Mouse (Mus musculus): ENCODE data around the gene Snupn. TPM values are rescaled to one million over a fixed set of nuclear protein-coding genes. Genes with fewer than 3 reads are reported as not detected.

The Snupn gene
- polyA plus RNA-seq, 1 experiment from 2014 or later: 29.4 TPM

DNA sequence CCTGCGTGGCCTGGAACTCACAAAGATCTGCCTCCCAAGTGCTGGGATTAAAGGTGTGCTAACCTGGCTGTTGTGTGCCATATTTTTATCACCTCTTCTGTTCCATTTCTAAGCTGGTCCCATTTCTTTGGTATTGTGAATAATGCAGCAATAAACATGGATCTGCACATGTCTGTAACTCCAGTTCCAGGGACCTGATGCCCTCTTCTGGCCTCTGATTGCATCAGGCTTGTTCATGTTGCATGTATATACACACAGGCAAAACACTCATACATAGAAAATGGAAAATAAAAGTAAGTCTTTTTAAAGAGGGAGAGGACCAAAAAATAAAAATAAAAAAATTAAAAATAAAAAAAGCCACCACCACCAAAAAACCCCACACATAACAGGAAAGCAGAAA, 2.9 kb downstream of the Snupn start:
- ATAC-seq (ENCODE audit: low FRiP score, low TSS enrichment): no peak
- no peaks in the 10 kb centered on the region for H3K27me3 ChIP-seq (ENCODE audit: insufficient read depth, low read length)
- 95% methylated on average over 1 of the region's 1 CpGs for WGBS
- no peaks in the 10 kb centered on the region for H3K9me3 ChIP-seq (ENCODE audit: low read length)
- H3K4me1 ChIP-seq (ENCODE audit: insufficient read depth, low read length): peaks cover 12% of the 10 kb centered on the region
- H3K9ac ChIP-seq (replicated peaks; ENCODE audit: low read length): no peak overlapping the region
- H3K36me3 ChIP-seq (ENCODE audit: insufficient read depth, low read length): peaks cover 4% of the 10 kb centered on the region; the same call in 1 of the 2 replicates
- no peak overlapping the region for H3K27ac ChIP-seq (ENCODE audit: low read length)
- no peak overlapping the region for H3K4me2 ChIP-seq (replicated peaks; ENCODE audit: low read depth, low read length)
- H3K4me3 ChIP-seq (ENCODE audit: low read length): no peak overlapping the region

- Histone ChIP-seq H3K9ac (replicated peaks; ENCODE audit: low read length) (no peak overlapping the region), H3K9me3 (ENCODE audit: low read length) (no peaks in the 10 kb centered on the region), H3K4me1 (ENCODE audit: insufficient read depth, low read length) (0 out of 2 replicates have a peak, but pooled peaks cover 4% of the 10 kb centered on the region), H3K27ac (ENCODE audit: low read length) (no peak overlapping the region; the same call in 1 of the 2 replicates), H3K4me3 (ENCODE audit: low read length) (no peak overlapping the region), H3K27me3 (ENCODE audit: insufficient read depth, low read length) (no peaks in the 10 kb centered on the region), H3K36me3 (ENCODE audit: insufficient read depth, low read length) (peaks cover 10% of the 10 kb centered on the region), H3K4me2 (replicated peaks; ENCODE audit: low read depth, low read length) (no peak overlapping the region)
- ATAC-seq (ENCODE audit: low FRiP score, low TSS enrichment): no peak
- 49% methylated on average over 7 of the region's 7 CpGs for WGBS
Observed at GRCm38 (mm10) chr9:56956966-56957675, 6.4 kb downstream of the Snupn start.

DNA sequence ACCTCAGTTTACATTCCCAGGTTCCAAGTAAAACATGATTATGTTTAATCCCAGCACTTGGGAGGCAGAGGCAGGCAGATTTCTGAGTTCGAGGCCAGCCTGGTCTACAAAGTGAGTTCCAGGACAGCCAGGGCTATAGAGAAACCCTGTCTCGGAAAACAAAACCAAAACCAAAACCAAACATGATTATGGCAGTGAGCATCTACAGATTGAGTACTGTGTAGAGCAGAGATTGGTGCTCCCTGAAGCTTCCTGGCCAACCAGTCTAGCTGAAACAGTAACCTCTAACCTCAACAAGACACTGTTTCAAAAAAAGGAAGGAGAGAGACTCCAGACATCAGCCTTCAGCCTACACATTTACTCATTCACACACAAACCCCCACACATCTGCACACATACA, 8.0 kb downstream of the Snupn start:
- no peak for ATAC-seq (ENCODE audit: low FRiP score, low TSS enrichment)
- peaks cover 22% of the 10 kb centered on the region for H3K36me3 ChIP-seq (ENCODE audit: insufficient read depth, low read length)

GRCm38 (mm10) chr9:56961591-56961990, 10.9 kb downstream of the Snupn start:
- no peak overlapping the region for H3K27ac ChIP-seq (ENCODE audit: low read length)
- 0 out of 2 replicates have a peak, but pooled peaks cover 4% of the 10 kb centered on the region for H3K4me1 ChIP-seq (ENCODE audit: insufficient read depth, low read length)
- WGBS: 94% methylated on average over 3 of the region's 3 CpGs
- no peak for ATAC-seq (ENCODE audit: low FRiP score, low TSS enrichment)
- H3K27me3 ChIP-seq (ENCODE audit: insufficient read depth, low read length): no peaks in the 10 kb centered on the region
- H3K9me3 ChIP-seq (ENCODE audit: low read length): no peaks in the 10 kb centered on the region
- H3K36me3 ChIP-seq (ENCODE audit: insufficient read depth, low read length): peaks cover 28% of the 10 kb centered on the region
- H3K9ac ChIP-seq (replicated peaks; ENCODE audit: low read length): no peak overlapping the region
- no peak overlapping the region for H3K4me3 ChIP-seq (ENCODE audit: low read length)
- no peak overlapping the region for H3K4me2 ChIP-seq (replicated peaks; ENCODE audit: low read depth, low read length)

More for the DNA sequence above, 8.0 kb downstream of the Snupn start:
- 0 out of 2 replicates have a peak, but pooled peaks cover 4% of the 10 kb centered on the region for H3K4me1 ChIP-seq (ENCODE audit: insufficient read depth, low read length)
- no peaks in the 10 kb centered on the region for H3K27me3 ChIP-seq (ENCODE audit: insufficient read depth, low read length)
- no peaks in the 10 kb centered on the region for H3K9me3 ChIP-seq (ENCODE audit: low read length)
- no peak overlapping the region for H3K27ac ChIP-seq (ENCODE audit: low read length)
- H3K9ac ChIP-seq (replicated peaks; ENCODE audit: low read length): no peak overlapping the region
- H3K4me2 ChIP-seq (replicated peaks; ENCODE audit: low read depth, low read length): no peak overlapping the region
- WGBS: 96% methylated on average over 2 of the region's 2 CpGs
- no peak overlapping the region for H3K4me3 ChIP-seq (ENCODE audit: low read length)

DNA sequence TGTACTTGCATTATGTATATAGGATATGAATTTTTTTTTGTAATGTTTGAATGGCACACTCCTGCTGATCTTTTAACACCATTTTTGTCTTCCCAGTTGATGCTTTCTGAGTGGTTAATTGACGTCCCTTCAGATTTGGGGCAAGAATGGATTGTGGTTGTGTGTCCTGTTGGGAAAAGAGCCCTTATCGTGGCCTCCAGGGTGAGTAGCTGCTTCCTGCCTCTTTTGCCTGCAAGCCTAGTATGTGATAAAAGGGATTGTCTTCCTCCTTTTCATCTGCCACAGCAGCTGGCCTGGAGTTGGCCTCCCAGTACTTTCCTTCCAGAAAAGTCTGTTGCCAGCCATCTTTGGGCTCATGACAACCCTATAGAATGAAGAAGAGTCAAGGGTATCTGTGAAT, 19.5 kb downstream of the Snupn start:
- H3K27ac ChIP-seq (ENCODE audit: low read length): no peak overlapping the region
- H3K9ac ChIP-seq (replicated peaks; ENCODE audit: low read length): no peak overlapping the region
- H3K4me1 ChIP-seq (ENCODE audit: insufficient read depth, low read length): no peaks in the 10 kb centered on the region
- peaks cover 17% of the 10 kb centered on the region for H3K36me3 ChIP-seq (ENCODE audit: insufficient read depth, low read length)
- H3K27me3 ChIP-seq (ENCODE audit: insufficient read depth, low read length): no peaks in the 10 kb centered on the region
- no peak overlapping the region for H3K4me2 ChIP-seq (replicated peaks; ENCODE audit: low read depth, low read length)
- no peak for ATAC-seq (ENCODE audit: low FRiP score, low TSS enrichment)
- WGBS: 89% methylated on average over 2 of the region's 2 CpGs
- H3K4me3 ChIP-seq (ENCODE audit: low read length): no peak overlapping the region
- H3K9me3 ChIP-seq (ENCODE audit: low read length): no peaks in the 10 kb centered on the region

- H3K9me3 ChIP-seq (ENCODE audit: low read length): no peaks in the 10 kb centered on the region
- peaks cover 9% of the 10 kb centered on the region for H3K36me3 ChIP-seq (ENCODE audit: insufficient read depth, low read length)
- H3K4me3 ChIP-seq (ENCODE audit: low read length): no peak overlapping the region
- WGBS: 93% methylated on average over 7 of the region's 8 CpGs
- H3K27me3 ChIP-seq (ENCODE audit: insufficient read depth, low read length): no peaks in the 10 kb centered on the region
- no peaks in the 10 kb centered on the region for H3K4me1 ChIP-seq (ENCODE audit: insufficient read depth, low read length)
- H3K4me2 ChIP-seq (replicated peaks; ENCODE audit: low read depth, low read length): no peak overlapping the region
- no peak overlapping the region for H3K27ac ChIP-seq (ENCODE audit: low read length)
- no peak overlapping the region for H3K9ac ChIP-seq (replicated peaks; ENCODE audit: low read length)
- no peak for ATAC-seq (ENCODE audit: low FRiP score, low TSS enrichment)
Observed at GRCm38 (mm10) chr9:56973960-56974524, 23.4 kb downstream of the Snupn start.

GRCm38 (mm10) chr9:56975199-56975598, 24.5 kb downstream of the Snupn start:
- peaks cover 14% of the 10 kb centered on the region for H3K36me3 ChIP-seq (ENCODE audit: insufficient read depth, low read length)
- no peak overlapping the region for H3K27ac ChIP-seq (ENCODE audit: low read length)
- no peak overlapping the region for H3K4me2 ChIP-seq (replicated peaks; ENCODE audit: low read depth, low read length)
- H3K4me3 ChIP-seq (ENCODE audit: low read length): no peak overlapping the region
- no peaks in the 10 kb centered on the region for H3K9me3 ChIP-seq (ENCODE audit: low read length)
- WGBS: 77% methylated on average over 3 of the region's 3 CpGs
- no peak overlapping the region for H3K9ac ChIP-seq (replicated peaks; ENCODE audit: low read length)
- H3K4me1 ChIP-seq (ENCODE audit: insufficient read depth, low read length): no peaks in the 10 kb centered on the region
- ATAC-seq (ENCODE audit: low FRiP score, low TSS enrichment): no peak
- H3K27me3 ChIP-seq (ENCODE audit: insufficient read depth, low read length): no peaks in the 10 kb centered on the region

DNA sequence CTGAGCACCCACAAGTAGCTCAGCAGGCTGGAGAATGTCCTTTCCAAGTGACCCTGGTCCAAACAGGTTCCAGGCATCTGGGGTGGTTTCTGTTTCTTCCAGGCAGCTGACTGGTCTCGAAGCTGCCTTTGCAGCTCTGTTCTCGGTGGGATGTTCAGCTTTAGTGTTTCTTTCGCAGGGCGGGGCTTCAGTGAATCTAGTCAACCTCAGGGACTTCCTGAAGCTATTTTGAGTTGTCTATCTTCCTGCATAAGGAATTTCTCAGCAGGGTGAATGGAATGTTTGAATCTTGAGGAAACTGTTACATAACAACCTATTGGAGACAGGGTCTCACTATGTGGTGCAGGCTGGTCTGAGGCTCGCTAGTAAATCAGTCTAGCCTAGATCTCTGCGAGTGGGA, 29.5 kb downstream of the Snupn start:
- ATAC-seq (ENCODE audit: low FRiP score, low TSS enrichment): no peak
- Histone ChIP-seq H3K4me1 (ENCODE audit: insufficient read depth, low read length) (no peaks in the 10 kb centered on the region), H3K27me3 (ENCODE audit: insufficient read depth, low read length) (no peaks in the 10 kb centered on the region), H3K36me3 (ENCODE audit: insufficient read depth, low read length) (peaks cover 10% of the 10 kb centered on the region), H3K4me2 (replicated peaks; ENCODE audit: low read depth, low read length) (no peak overlapping the region), H3K27ac (ENCODE audit: low read length) (no peak overlapping the region), H3K9me3 (ENCODE audit: low read length) (no peaks in the 10 kb centered on the region), H3K4me3 (ENCODE audit: low read length) (no peak overlapping the region), H3K9ac (replicated peaks; ENCODE audit: low read length) (no peak overlapping the region)
- 92% methylated on average over 6 of the region's 6 CpGs for WGBS

DNA sequence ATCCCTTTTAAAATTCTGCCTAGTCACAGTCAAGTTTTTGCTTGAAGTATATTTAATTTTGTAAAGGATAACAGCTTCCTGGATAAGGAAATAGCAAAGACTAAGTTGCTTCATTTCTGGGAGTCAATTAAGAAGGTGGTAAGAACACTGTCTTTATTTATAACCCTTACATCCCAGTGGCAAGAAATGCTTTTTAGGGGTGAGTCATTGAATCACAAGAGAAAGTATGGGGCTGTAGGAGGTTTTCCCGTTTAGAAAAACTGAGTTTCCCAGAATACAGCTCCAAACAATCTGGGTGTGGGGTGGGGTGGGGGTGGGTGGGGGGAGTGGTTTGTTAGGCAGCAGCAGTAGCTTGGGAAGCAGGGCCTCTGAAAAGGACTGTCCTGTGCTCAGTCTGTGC, 30.8 kb downstream of the Snupn start:
- H3K27ac ChIP-seq (ENCODE audit: low read length): no peak overlapping the region
- no peaks in the 10 kb centered on the region for H3K4me1 ChIP-seq (ENCODE audit: insufficient read depth, low read length)
- H3K9ac ChIP-seq (replicated peaks; ENCODE audit: low read length): no peak overlapping the region
- H3K27me3 ChIP-seq (ENCODE audit: insufficient read depth, low read length): no peaks in the 10 kb centered on the region
- no peaks in the 10 kb centered on the region for H3K9me3 ChIP-seq (ENCODE audit: low read length)
- no peak overlapping the region for H3K4me2 ChIP-seq (replicated peaks; ENCODE audit: low read depth, low read length)
- H3K36me3 ChIP-seq (ENCODE audit: insufficient read depth, low read length): peaks cover 10% of the 10 kb centered on the region
- ATAC-seq (ENCODE audit: low FRiP score, low TSS enrichment): no peak
- 68% methylated on average over 1 of the region's 1 CpGs for WGBS
- no peak overlapping the region for H3K4me3 ChIP-seq (ENCODE audit: low read length)

All from kidney, embryonic 16.5 days (tissue).